Mouse (Mus musculus): ENCODE measurements around the gene Ccdc85c.

- TF ChIP-seq CTCF (conservative IDR thresholded peaks at IDR 0.05; ENCODE audit: low read length): no peak
- no peak for TF ChIP-seq NANOG (IDR thresholded peaks at IDR 0.05; ENCODE audit: borderline replicate concordance, low read length)
- TF ChIP-seq POU5F1 (IDR thresholded peaks at IDR 0.05; ENCODE audit: borderline replicate concordance, low read length): no peak
Observed at GRCm38 (mm10) chr12:108234832-108235602, 40.2 kb downstream of the Ccdc85c start.
